Mouse (Mus musculus): Measurements from ENCODE around the gene Rin2.
A peak's percentile ranks its signal among the peaks of the same experiment; 100 is the strongest.

DNA sequence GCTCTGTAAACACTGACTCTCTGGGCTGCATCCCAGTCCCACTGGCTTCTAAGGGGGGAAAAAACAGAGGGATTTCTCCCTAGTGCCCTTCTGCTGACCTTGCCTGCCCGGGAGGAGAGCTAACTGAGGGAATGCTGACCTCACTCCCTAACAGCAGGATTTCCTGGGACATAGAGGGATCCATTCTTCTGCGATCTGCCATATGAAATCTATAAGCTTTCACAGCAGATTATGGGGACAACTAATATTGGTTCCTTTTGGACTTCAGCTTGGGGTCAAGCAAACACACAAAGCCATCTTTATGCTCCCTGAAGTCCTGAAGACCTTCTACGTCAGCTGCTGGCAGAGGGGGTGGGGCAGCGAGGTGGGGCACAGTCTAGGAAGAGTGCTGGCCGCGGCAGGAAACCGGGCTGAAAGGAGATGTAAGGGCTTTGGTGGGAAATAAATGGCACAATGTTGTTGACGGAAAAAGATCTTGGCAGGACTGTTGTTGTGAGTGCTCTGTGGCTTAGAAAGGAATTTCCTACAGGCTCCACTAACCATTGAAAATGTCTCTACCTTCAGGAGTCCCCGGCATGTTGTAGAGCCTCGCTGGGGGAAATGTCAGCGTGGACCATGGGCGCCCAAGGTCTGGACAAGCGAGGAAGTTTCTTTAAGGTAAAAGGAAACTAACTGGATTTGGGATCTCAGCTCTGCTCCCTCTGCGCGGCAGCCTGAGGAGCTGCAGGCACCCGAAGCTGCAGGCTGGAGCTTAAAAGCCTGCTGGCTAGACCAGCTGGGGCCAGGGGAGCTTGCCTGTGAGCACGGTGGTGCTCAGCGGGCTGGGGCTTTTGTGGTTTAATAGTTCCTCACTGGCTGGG, 111.0 kb downstream of the Rin2 start:
- TF ChIP-seq CTCF (IDR thresholded peaks at IDR 0.05), result peak; percentile 39
- 0 out of 2 replicates have a peak, but pooled peaks have one; percentile 39 for TF ChIP-seq EP300 (IDR thresholded peaks at IDR 0.05)

Measured in lung, postnatal 0 days (tissue).